Mouse (Mus musculus): ENCODE data around the gene Ing2. TPM values are rescaled to one million over a fixed set of nuclear protein-coding genes. Genes with fewer than 3 reads are reported as not detected.

Gene Ing2
- total and polyA plus RNA-seq, 3 experiments = 18.6 to 363 (median 61.7) TPM

- TF ChIP-seq MYC (IDR thresholded peaks at IDR 0.05; ENCODE audit: low read depth, low read length) (no peak), USF2 (IDR thresholded peaks at IDR 0.05; ENCODE audit: borderline replicate concordance in 1 of 2, insufficient read depth in 1 of 2, low read depth in 1 of 2, low read length in 2 of 2) (no peak), POLR2A (IDR thresholded peaks at IDR 0.05; ENCODE audit: control insufficient read depth in 1 of 2, insufficient read depth in 1 of 2, low read depth in 1 of 2, low read length in 2 of 2, poor library complexity in 1 of 2) (no peak; a peak in 2 of 4 replicates), MAX (IDR thresholded peaks at IDR 0.05; ENCODE audit: low read length) (peak; percentile 16; the same call in 1 of the 2 replicates), MAFK (IDR thresholded peaks at IDR 0.05; ENCODE audit: borderline replicate concordance, low read depth, low read length) (no peak), UBTF (IDR thresholded peaks at IDR 0.05; ENCODE audit: borderline replicate concordance, insufficient read depth, low read depth, low read length) (no peak; the same call in 1 of the 2 replicates), USF1 (IDR thresholded peaks at IDR 0.05; ENCODE audit: low read depth, low read length) (no peak), MEF2A (IDR thresholded peaks at IDR 0.05; ENCODE audit: extremely low read depth, insufficient replicate concordance, low read depth, low read length, poor library complexity, severe bottlenecking) (no peak), EP300 (IDR thresholded peaks at IDR 0.05; ENCODE audit: low read depth in 1 of 2, low read length in 2 of 2) (no peak), BHLHE40 (IDR thresholded peaks at IDR 0.05; ENCODE audit: borderline replicate concordance, low read depth, low read length) (no peak), MYB (IDR thresholded peaks at IDR 0.05; ENCODE audit: low read depth, low read length) (0 out of 2 replicates have a peak, but pooled peaks have one; percentile 11), CHD2 (IDR thresholded peaks at IDR 0.05; ENCODE audit: low read length) (no peak), RCOR1 (IDR thresholded peaks at IDR 0.05; ENCODE audit: low read depth, low read length) (no peak), NRF1 (IDR thresholded peaks at IDR 0.05; ENCODE audit: insufficient read depth, low read depth, low read length, poor library complexity, severe bottlenecking) (no peak), TCF12 (IDR thresholded peaks at IDR 0.05; ENCODE audit: low read depth, low read length) (no peak; the same call in 1 of the 2 replicates), JUND (IDR thresholded peaks at IDR 0.05; ENCODE audit: low read depth, low read length) (no peak), SIN3A (IDR thresholded peaks at IDR 0.05; ENCODE audit: low read length) (0 out of 2 replicates have a peak, but pooled peaks have one; percentile 18), HCFC1 (IDR thresholded peaks at IDR 0.05; ENCODE audit: low read depth, low read length) (no peak), E2F4 (IDR thresholded peaks at IDR 0.05; ENCODE audit: borderline replicate concordance, low read depth, low read length) (no peak), CHD1 (IDR thresholded peaks at IDR 0.05; ENCODE audit: low read depth, low read length) (peak; percentile 86; the same call in 1 of the 2 replicates), MAZ (IDR thresholded peaks at IDR 0.05; ENCODE audit: low read depth, low read length) (no peak)
- Histone ChIP-seq H3K9me3 (replicated peaks; ENCODE audit: insufficient read depth, low read length) (no peaks in the 10 kb centered on the region), H3K27ac (ENCODE audit: control insufficient read depth, low read depth, low read length) (peak overlapping the region; percentile 75), H3K9ac (ENCODE audit: control insufficient read depth, low read depth, low read length, poor library complexity, severe bottlenecking) (peak overlapping the region; percentile 95), H3K79me2 (ENCODE audit: control insufficient read depth, insufficient read depth, low read length, poor library complexity) (peaks cover 56% of the 10 kb centered on the region), H3K27me3 (ENCODE audit: control insufficient read depth in 1 of 2, insufficient read depth in 2 of 2, low read length in 2 of 2) (no peaks in the 10 kb centered on the region), H3K4me1 (ENCODE audit: control insufficient read depth in 1 of 2, insufficient read depth in 2 of 2, low read length in 2 of 2) (peaks cover 4 to 6% of the 10 kb centered on the region in 2 experiments; a peak in 2 of 4 replicates), H3K4me3 (ENCODE audit: control insufficient read depth in 1 of 2, insufficient read depth in 1 of 2, low read depth in 2 of 2, low read length in 2 of 2) (peak overlapping the region; percentile 89 to 99), H3K36me3 (ENCODE audit: control insufficient read depth in 1 of 2, insufficient read depth in 2 of 2, low read length in 2 of 2) (peaks cover 0 to 17% of the 10 kb centered on the region in 2 experiments; a peak in 3 of 4 replicates)
- peak; percentile 78 for DNase-seq (ENCODE audit: low read depth, low spot score)
Observed at GRCm38 (mm10) chr8:47674140-47674776, 1.1 kb downstream of the Ing2 start.
